Mouse (Mus musculus) heart, embryonic 13.5 days (tissue): Measurements from ENCODE around the gene Lig4. TPM values are rescaled to one million over a fixed set of nuclear protein-coding genes. Genes with fewer than 3 reads are reported as not detected.

ENCODE experiments used
- ATAC-seq: fragments of 200-750 bp; cut with Nextera tagmentation; 2 replicates; pipeline ENCODE4 v1.8.0; 2017; ENCODE audit warnings: moderate TSS enrichment; ENCODE audit not compliant: insufficient number of reproducible peaks, low FRiP score, low TSS enrichment; ENCODE audit errors: extremely low read depth
- H3K27ac ChIP-seq: fragments of 300-500 bp; sonication (generic); replicated peaks from 2 replicates; pipeline ENCODE4 v1.5.1; 2015; ENCODE audit warnings: moderate library complexity, mild to moderate bottlenecking, inconsistent platforms
- H3K27me3 ChIP-seq: fragments of 300-500 bp; sonication (generic); replicated peaks from 2 replicates; pipeline ENCODE4 v1.6.1; 2015; ENCODE audit warnings: mild to moderate bottlenecking, inconsistent platforms
- H3K36me3 ChIP-seq: fragments of 300-500 bp; sonication (generic); 2 replicates; pipeline ENCODE4 v1.6.1; 2015; ENCODE audit warnings: mild to moderate bottlenecking, inconsistent platforms
- H3K4me1 ChIP-seq: fragments of 300-500 bp; sonication (generic); 2 replicates; pipeline ENCODE4 v1.6.1; 2015; ENCODE audit warnings: inconsistent platforms
- H3K4me2 ChIP-seq: fragments of 300-500 bp; sonication (generic); 2 replicates; pipeline ENCODE4 v1.6.1; 2015; ENCODE audit warnings: inconsistent platforms, mild to moderate bottlenecking, moderate library complexity
- H3K4me3 ChIP-seq: fragments of 300-500 bp; sonication (generic); 2 replicates; pipeline ENCODE4 v1.5.1; 2015; ENCODE audit warnings: moderate library complexity, mild to moderate bottlenecking, inconsistent platforms
- H3K9ac ChIP-seq: fragments of 300-500 bp; sonication (generic); 2 replicates; pipeline ENCODE4 v1.6.1; 2015; ENCODE audit warnings: inconsistent platforms, mild to moderate bottlenecking, moderate library complexity
- H3K9me3 ChIP-seq: fragments of 300-500 bp; sonication (generic); 2 replicates; pipeline ENCODE4 v1.6.1; 2016; ENCODE audit warnings: inconsistent platforms
- WGBS: fragments of 180-500 bp; shearing (Covaris S2); methylation state at CpG from one replicate; pipeline ENCODE4 v1.1.7; 2015; ENCODE audit warnings: mixed read lengths; 5-methylcytosine and 5-hydroxymethylcytosine counted together
- polyA plus RNA-seq: library from polyadenylated mRNA; unstranded; fragments of >200 nt; fragmentation: Nextera tagmentation; extraction: Ambion mirVana; gene quantifications from 2 replicates; pipeline ENCODE4 v1.2.1, GENCODE M21; 2015

Gene Lig4
- polyA plus RNA-seq, 1 experiment from 2014 or later: 4.0 TPM

DNA sequence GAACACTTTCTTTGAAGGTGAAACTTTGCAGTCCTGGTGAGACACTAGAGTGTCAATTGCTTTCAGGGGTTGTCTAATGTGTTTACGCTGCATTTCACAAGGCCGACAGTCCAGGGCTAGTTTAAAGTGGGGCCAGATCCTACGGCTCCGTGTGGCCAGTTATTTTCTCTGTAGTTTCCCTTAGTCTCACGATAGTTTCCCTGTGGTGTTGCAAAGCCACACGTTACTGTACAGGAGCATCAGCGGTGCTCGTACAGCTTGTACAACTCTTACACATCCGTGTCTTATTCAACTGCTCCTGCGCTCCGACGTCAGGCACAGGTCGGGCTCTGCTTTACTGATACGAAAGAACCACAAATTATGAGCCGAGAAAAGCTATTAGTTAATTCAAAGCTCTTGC, 470 bp downstream of the Lig4 start:
- H3K9me3 ChIP-seq: no peaks in the 10 kb centered on the region
- 43% methylated on average over 15 of the region's 15 CpGs for WGBS
- ATAC-seq: no peak
- H3K27me3 ChIP-seq: no peaks in the 10 kb centered on the region
- peak overlapping the region; percentile 98 for H3K4me3 ChIP-seq
- peaks cover 43% of the 10 kb centered on the region for H3K4me1 ChIP-seq
- peak overlapping the region; percentile 93 for H3K4me2 ChIP-seq
- peak overlapping the region; percentile 95 for H3K9ac ChIP-seq
- peaks cover 17% of the 10 kb centered on the region for H3K36me3 ChIP-seq
- H3K27ac ChIP-seq: peak overlapping the region; percentile 34

DNA sequence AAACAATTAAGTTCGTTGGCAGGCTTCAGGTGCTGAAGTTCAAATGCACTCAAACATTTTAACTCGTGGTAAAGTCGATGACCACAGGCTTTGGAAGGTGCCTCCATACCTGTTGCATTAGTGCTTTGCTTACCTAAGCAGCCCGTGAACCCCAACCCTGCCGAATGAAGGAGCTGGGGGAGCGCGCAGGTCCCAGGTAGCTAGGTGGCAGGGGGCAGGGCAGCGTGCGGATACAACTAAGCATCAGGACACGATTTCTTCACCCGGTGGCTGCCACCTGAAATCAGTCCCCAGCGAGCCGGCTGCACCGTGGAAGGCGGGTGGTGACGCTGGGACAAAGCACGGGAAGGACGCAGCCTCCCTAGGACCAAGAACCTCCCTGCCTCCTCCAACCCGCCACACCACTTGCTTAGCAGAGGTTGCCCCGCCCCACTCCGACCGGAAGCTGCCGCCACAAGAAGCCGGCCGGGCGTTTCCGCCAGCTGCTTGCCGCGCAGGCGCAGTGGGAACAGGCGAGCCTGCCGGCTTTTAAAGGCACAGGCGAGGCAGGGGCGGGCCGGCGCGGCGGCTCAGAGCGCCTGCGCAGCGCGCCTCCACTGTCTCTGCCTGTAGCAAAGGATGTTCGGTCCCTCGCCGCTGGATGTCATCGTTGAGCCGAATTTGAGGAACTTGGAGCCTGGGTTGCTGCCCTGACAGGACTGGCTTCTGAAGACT, 1.4 kb downstream of the Lig4 start:
- Histone ChIP-seq H3K4me1 (peaks cover 42% of the 10 kb centered on the region), H3K9ac (peak overlapping the region; percentile 88), H3K27me3 (no peaks in the 10 kb centered on the region), H3K4me2 (peak overlapping the region; percentile 93), H3K27ac (0 out of 2 replicates have a peak overlapping the region, but pooled peaks have one; percentile 36), H3K4me3 (peak overlapping the region; percentile 98), H3K36me3 (peaks cover 26% of the 10 kb centered on the region), H3K9me3 (no peaks in the 10 kb centered on the region)
- WGBS: under 1% methylated on average over 47 of the region's 47 CpGs
- peak; percentile 94 for ATAC-seq

DNA sequence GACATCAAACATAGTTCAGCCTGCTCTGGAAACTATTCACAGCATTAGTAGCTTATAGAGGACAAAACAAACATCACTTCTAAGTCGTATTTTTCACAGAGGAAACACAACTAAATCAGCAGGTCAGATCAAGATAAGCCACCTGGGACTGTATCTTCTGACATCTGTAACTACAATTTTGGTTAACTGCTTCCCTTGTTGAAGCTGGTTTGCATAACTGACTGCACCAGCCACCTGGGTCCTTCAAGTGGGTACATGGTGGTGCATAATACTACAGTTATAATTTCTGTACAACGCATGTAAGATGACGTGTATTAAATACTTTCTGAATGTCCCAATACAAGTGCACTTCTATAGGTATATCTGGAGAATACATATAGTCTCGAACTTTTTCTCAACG, 2.2 kb downstream of the Lig4 start:
- Histone ChIP-seq H3K36me3 (peaks cover 30% of the 10 kb centered on the region), H3K27ac (no peak overlapping the region), H3K4me3 (peak overlapping the region; percentile 88), H3K9me3 (no peaks in the 10 kb centered on the region), H3K27me3 (no peaks in the 10 kb centered on the region), H3K4me1 (peaks cover 36% of the 10 kb centered on the region), H3K4me2 (peak overlapping the region; percentile 86), H3K9ac (peak overlapping the region; percentile 88)
- WGBS: 38% methylated on average over 5 of the region's 5 CpGs
- no peak for ATAC-seq

DNA sequence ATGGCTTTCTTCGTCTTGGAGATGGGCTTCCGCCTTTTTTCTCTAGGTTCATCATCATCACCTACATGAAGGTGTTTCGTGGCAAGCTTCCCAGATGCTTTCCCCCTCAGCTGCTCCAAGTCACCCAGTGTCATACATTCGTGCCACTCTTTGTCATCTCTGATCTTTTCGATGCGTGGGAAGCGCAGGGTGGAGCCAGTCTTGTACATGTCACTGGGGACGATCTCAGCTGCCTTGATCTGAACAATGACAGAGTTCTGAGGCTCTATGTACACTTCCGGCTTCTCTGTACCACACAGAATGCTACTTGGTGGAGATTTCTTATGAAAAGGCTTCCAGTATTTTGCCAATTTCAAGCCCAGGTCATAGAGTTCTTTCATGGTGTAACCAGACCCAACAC, 5.6 kb downstream of the Lig4 start:
- no peak for ATAC-seq
- Histone ChIP-seq H3K27ac (no peak overlapping the region), H3K9ac (no peak overlapping the region), H3K36me3 (peaks cover 40% of the 10 kb centered on the region), H3K27me3 (no peaks in the 10 kb centered on the region), H3K4me1 (peaks cover 10% of the 10 kb centered on the region), H3K4me3 (no peak overlapping the region), H3K9me3 (no peaks in the 10 kb centered on the region), H3K4me2 (no peak overlapping the region)
- 92% methylated on average over 9 of the region's 9 CpGs for WGBS

DNA sequence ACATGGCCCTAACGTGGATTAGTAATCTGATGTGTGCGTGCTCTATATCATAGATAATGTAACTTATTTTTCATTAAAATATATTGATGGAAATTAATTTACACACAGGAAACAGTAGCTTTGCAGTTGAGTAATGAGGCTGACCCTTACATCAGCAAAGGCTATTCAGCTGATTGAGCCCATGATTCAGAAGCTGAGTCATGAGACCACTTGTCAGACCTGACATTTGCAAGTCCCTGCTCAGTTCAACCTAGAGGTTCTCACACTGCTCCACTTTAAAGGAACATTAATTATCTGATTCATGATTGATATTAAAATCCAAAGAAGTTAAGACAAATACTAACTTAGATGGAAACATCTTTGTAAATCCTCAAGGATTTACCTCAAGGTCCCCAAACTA, 17.6 kb downstream of the Lig4 start:
- no peaks in the 10 kb centered on the region for H3K27me3 ChIP-seq
- H3K9ac ChIP-seq: no peak overlapping the region
- H3K27ac ChIP-seq: no peak overlapping the region
- 74% methylated on average over 2 of the region's 2 CpGs for WGBS
- H3K9me3 ChIP-seq: no peaks in the 10 kb centered on the region
- no peaks in the 10 kb centered on the region for H3K36me3 ChIP-seq
- H3K4me2 ChIP-seq: no peak overlapping the region
- H3K4me1 ChIP-seq: no peaks in the 10 kb centered on the region
- no peak for ATAC-seq
- no peak overlapping the region for H3K4me3 ChIP-seq

DNA sequence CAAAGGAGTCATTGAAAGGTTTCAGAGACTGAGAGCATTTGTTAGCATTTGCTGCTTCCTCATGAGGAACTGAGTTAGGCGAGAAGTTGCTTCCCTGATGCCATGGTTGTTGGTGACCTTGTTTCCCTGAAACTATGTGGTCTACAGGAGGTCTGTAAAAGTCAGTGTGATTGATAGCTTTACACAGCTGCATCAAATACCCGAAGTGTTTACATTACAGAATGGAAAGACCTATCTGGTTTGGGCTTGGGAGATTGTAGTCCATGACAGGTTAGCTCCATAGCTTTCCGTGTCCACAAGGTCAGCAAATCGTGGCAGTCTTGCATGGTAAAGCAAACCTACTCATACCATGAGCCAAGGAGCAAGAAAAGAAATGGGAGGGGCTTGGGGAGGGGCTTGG, 19.1 kb downstream of the Lig4 start:
- H3K36me3 ChIP-seq: no peaks in the 10 kb centered on the region
- 60% methylated on average over 4 of the region's 4 CpGs for WGBS
- ATAC-seq: no peak

DNA sequence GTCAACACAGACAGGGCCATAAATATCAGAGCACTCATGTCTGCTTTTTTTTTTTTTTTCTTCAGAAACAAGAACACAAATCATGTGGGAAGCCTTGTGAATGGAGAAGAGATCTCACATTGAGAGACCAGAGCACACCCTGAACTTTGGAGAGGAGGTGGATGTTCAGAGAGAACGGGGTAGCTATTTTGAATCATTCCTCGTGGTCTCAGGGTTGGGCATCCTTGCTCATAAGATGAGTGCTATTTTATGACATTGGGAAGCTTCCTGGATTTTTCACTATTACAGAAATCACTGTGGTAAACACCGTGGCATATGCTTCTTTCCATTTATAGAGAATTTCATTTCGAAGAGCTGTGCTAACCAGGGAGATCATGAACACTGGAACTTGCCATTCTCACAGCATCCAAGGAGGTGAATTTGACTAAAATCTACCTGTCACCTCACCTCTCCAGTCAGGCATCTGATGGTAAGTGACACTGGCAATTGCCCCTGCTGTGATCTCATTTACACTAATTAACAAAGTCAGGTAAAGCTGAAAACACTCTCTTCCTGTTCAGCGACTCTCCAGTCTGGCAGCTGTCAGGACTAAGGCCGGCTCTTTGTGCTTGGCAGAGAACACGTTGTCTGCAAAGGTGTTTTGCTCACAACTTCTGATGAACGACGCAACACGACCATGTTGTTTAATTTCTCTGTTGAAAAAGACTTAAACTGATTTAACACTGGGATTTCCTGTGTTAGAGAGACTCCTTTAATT, 28.2 kb downstream of the Lig4 start:
- no peak for ATAC-seq
- WGBS: 52% methylated on average over 10 of the region's 10 CpGs
- no peak overlapping the region for H3K4me2 ChIP-seq
- H3K4me1 ChIP-seq: no peaks in the 10 kb centered on the region
- no peaks in the 10 kb centered on the region for H3K27me3 ChIP-seq
- no peaks in the 10 kb centered on the region for H3K9me3 ChIP-seq
- no peak overlapping the region for H3K4me3 ChIP-seq
- H3K36me3 ChIP-seq: no peaks in the 10 kb centered on the region
- H3K9ac ChIP-seq: no peak overlapping the region
- no peak overlapping the region for H3K27ac ChIP-seq

More for the DNA sequence above, 19.1 kb downstream of the Lig4 start:
- H3K9ac ChIP-seq: no peak overlapping the region
- H3K4me1 ChIP-seq: no peaks in the 10 kb centered on the region
- H3K9me3 ChIP-seq: no peaks in the 10 kb centered on the region
- no peak overlapping the region for H3K27ac ChIP-seq
- H3K27me3 ChIP-seq: no peaks in the 10 kb centered on the region
- H3K4me3 ChIP-seq: no peak overlapping the region
- H3K4me2 ChIP-seq: no peak overlapping the region

DNA sequence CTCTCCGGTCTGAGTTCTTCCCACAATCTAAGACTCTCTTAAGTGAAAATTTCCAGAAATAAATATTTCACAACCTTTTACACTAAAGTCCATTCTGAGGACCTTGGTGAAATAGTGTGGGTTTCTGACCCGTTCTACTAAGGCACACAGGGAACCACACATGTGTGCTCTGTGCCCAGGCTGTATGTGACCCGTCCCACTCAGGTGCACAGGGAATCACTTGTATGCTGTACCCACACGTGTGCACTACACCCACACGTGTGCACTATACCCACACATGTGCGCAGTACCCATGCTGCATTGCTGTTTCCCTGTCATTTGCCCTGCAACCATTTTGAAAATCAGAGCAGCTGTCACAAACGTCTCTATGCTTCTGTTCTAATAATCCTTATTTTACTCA, 41.9 kb downstream of the Lig4 start:
- 62% methylated on average over 7 of the region's 7 CpGs for WGBS
- Histone ChIP-seq H3K27ac (no peak overlapping the region), H3K9me3 (no peaks in the 10 kb centered on the region), H3K4me1 (no peaks in the 10 kb centered on the region), H3K27me3 (no peaks in the 10 kb centered on the region), H3K4me3 (no peak overlapping the region), H3K36me3 (no peaks in the 10 kb centered on the region), H3K9ac (no peak overlapping the region), H3K4me2 (no peak overlapping the region)
- no peak for ATAC-seq

DNA sequence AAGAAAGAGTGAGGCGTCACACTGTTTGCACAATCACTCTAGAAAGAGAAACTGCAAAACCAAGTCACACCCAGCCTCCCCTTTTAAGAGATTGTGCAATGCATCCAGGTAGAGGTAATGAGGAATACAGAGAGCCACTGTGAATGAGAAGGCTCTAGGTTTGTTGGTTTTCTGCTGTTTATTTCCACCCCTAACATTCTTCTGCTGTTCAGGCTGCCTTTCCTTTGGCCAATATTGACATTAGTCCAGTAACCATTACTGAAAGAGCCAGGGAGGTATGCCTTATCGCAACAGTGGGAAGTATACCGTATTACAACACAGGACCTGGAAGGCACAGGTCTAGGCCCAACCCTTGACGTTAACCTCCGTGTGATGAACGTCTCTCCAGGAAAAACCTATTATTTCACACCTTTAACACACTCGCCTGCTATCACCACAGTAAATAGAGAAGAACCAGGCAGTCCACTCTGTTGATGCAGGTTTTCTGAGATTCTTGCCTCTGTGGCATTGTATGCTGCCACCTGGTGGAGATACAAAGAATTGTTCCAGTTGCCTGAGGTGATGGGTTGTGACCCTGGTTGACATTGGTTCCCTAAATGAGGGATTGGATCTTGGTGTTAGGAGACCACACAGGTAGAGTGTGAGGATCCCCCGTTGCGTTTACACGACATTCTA, 42.5 kb downstream of the Lig4 start:
- Histone ChIP-seq H3K4me1 (no peaks in the 10 kb centered on the region), H3K9me3 (no peaks in the 10 kb centered on the region), H3K9ac (no peak overlapping the region), H3K27ac (no peak overlapping the region), H3K27me3 (no peaks in the 10 kb centered on the region), H3K4me2 (no peak overlapping the region), H3K4me3 (no peak overlapping the region), H3K36me3 (no peaks in the 10 kb centered on the region)
- 29% methylated on average over 10 of the region's 10 CpGs for WGBS
- no peak for ATAC-seq

DNA sequence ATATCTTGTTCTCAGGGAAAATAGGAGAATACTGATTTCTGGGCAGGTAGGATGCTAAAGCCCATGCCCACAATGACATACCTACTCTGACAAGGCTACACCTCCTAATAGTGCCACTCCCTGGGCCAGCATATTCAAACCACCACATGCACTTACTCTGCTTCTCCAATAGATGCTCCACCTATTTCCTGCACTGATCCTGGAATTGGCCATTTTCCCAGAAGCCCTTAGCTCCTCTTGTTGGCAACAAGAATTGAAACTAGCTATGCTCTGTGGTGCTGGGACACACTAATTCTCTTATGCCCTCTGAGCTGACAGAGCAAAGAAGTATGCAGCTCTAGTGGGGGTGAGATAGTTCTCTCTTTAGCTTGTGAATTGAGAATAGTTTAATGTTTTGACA, 44.8 kb downstream of the Lig4 start:
- H3K27me3 ChIP-seq: no peaks in the 10 kb centered on the region
- no peaks in the 10 kb centered on the region for H3K36me3 ChIP-seq
- no peak overlapping the region for H3K4me3 ChIP-seq
- no peak overlapping the region for H3K9ac ChIP-seq
- no peak for ATAC-seq
- H3K9me3 ChIP-seq: no peaks in the 10 kb centered on the region
- no peaks in the 10 kb centered on the region for H3K4me1 ChIP-seq
- H3K27ac ChIP-seq: no peak overlapping the region
- H3K4me2 ChIP-seq: no peak overlapping the region

DNA sequence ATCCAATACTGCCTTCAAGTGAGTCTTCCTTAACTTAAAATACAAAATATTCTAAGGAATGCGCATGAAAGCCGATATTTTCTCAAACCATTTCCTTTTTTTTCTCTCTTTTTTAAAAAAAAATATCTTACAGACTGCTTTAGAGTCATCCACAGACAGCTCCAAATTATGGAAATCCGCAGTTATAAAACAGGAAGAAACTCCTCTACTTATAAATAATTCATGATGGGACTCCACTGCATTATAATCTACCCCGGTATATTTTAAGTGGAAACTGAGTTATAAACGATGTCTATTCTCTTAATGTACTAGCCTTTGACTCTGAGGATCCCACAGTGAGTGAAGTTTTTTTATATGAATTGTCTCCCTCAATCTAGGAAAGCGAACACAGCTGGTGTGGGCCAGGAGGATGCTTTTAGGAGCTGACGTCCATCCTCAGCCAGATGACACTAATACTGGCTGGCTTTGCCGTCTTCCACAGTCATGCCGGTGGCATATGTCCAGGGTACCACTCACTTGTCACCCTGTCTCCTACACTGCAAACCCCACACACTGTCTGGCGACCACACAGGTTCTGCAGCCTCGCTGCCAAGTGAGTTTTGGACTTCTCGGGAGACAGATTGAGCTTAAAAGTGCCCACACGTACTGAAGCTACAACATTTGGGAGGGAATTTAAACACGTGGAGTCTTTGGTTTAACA, 47.6 kb downstream of the Lig4 start:
- 73% methylated on average over 14 of the region's 14 CpGs for WGBS

More for the DNA sequence above, 47.6 kb downstream of the Lig4 start:
- no peak for ATAC-seq
- H3K9me3 ChIP-seq: no peaks in the 10 kb centered on the region
- no peaks in the 10 kb centered on the region for H3K4me1 ChIP-seq
- H3K27ac ChIP-seq: no peak overlapping the region
- H3K9ac ChIP-seq: no peak overlapping the region
- no peaks in the 10 kb centered on the region for H3K27me3 ChIP-seq
- H3K4me3 ChIP-seq: no peak overlapping the region
- no peaks in the 10 kb centered on the region for H3K36me3 ChIP-seq
- no peak overlapping the region for H3K4me2 ChIP-seq
